Mouse (Mus musculus) small intestine, adult 2 months (tissue): ENCODE results near the gene Clmp.

ENCODE experiments used
- CTCF ChIP-seq: fragments of 200-500 bp; IDR thresholded peaks from 2 replicates; pipeline ENCODE4 v1.5.1; 2012; ENCODE audit warnings: low read depth, mild to moderate bottlenecking, control low read depth, inconsistent platforms, low read length, moderate library complexity, mixed read lengths; ENCODE audit not compliant: insufficient replicate concordance, insufficient read length; ENCODE audit errors: extremely low read depth
- POLR2A ChIP-seq: fragments of 200-500 bp; IDR thresholded peaks from 2 replicates; pipeline ENCODE4 v1.6.1; 2012; ENCODE audit warnings: low read depth, mild to moderate bottlenecking, control low read depth, inconsistent platforms, low read length, moderate library complexity

DNA sequence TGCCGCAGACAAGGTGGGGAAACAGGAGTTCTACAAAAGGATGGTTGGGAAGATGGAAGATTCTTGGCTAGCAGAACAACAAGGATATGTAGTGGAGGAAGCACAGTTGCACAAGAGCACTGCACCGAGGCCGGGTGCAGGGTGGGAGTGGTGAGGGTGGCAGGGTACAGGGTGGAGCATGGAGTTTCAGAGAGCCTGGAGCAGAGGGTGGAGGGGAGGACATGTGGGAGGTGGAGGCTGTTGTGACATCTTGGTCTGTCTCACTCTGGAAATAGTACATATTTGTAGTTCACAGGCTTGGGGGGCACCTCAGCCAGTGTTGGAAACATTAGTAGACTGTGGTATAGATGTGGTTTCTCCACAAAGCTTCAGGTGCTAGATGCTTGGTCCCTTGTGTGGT lies 13.4 kb downstream of the Clmp start:
- TF ChIP-seq CTCF, result no peak
- no peak for TF ChIP-seq POLR2A
